20 mouse cellular contexts compared by ENCODE assay signal in genomic region chr1:35362836-35363235, GRCm38 (mm10).
A peak's percentile ranks its signal among the peaks of the same experiment; 100 is the strongest.
DNase-seq lines count a peak whose midpoint lies in the region; ATAC-seq lines count a peak whose summit lies in the region.
"Had no signal": no experiment of that assay in that cellular context is flagged by ENCODE, and none has a peak within 500 bp of the region (broad histone marks: within the 10 kb centered on the region; RNA-seq: fewer than 3 reads in every experiment).

No protein-coding gene starts in this region.

- no peak overlapping the region for H3K9ac ChIP-seq in forebrain, embryonic 14.5 days (ENCODE audit: low read length)
- H3K9ac ChIP-seq in forebrain, embryonic 15.5 days (replicated peaks): no peak overlapping the region
- H3K9ac ChIP-seq in liver, embryonic 11.5 days (ENCODE audit: low read depth, low read length): no peak overlapping the region
- H3K9ac ChIP-seq: embryonic facial prominence, embryonic 12.5 days; heart, embryonic 13.5 days; hindbrain, embryonic 12.5 days; intestine, embryonic 15.5 days; limb, embryonic 12.5 days; liver, embryonic 15.5 days; stomach, embryonic 15.5 days had no signal

- no peak overlapping the region for H3K4me2 ChIP-seq in forebrain, embryonic 14.5 days (ENCODE audit: low read length)
- H3K4me2 ChIP-seq in forebrain, embryonic 15.5 days (replicated peaks): no peak overlapping the region
- H3K4me2 ChIP-seq in liver, embryonic 11.5 days: no peak overlapping the region
- H3K4me2 ChIP-seq: embryonic facial prominence, embryonic 12.5 days; heart, embryonic 13.5 days; hindbrain, embryonic 12.5 days; intestine, embryonic 15.5 days; limb, embryonic 12.5 days; liver, embryonic 15.5 days; stomach, embryonic 15.5 days had no signal

- H3K36me3 ChIP-seq in forebrain, embryonic 14.5 days (ENCODE audit: control insufficient read depth, insufficient read depth, low read length): no peaks in the 10 kb centered on the region
- no peaks in the 10 kb centered on the region for H3K36me3 ChIP-seq in forebrain, embryonic 15.5 days
- no peaks in the 10 kb centered on the region for H3K36me3 ChIP-seq in liver, embryonic 11.5 days (ENCODE audit: control insufficient read depth, insufficient read depth, low read length)
- H3K36me3 ChIP-seq: embryonic facial prominence, embryonic 12.5 days; heart, embryonic 13.5 days; hindbrain, embryonic 12.5 days; intestine, embryonic 15.5 days; limb, embryonic 12.5 days; liver, embryonic 15.5 days; stomach, embryonic 15.5 days had no signal

- H3K9me3 ChIP-seq in forebrain, embryonic 14.5 days (replicated peaks; ENCODE audit: control insufficient read depth, low read length): no peaks in the 10 kb centered on the region
- H3K9me3 ChIP-seq in forebrain, embryonic 15.5 days: no peaks in the 10 kb centered on the region
- H3K9me3 ChIP-seq in liver, embryonic 11.5 days (ENCODE audit: control insufficient read depth, low read length): no peaks in the 10 kb centered on the region
- H3K9me3 ChIP-seq: embryonic facial prominence, embryonic 12.5 days; heart, embryonic 13.5 days; hindbrain, embryonic 12.5 days; intestine, embryonic 15.5 days; limb, embryonic 12.5 days; liver, embryonic 15.5 days; stomach, embryonic 15.5 days had no signal

- H3K4me1 ChIP-seq in forebrain, embryonic 14.5 days (ENCODE audit: control insufficient read depth, insufficient read depth, low read length): no peaks in the 10 kb centered on the region
- no peaks in the 10 kb centered on the region for H3K4me1 ChIP-seq in forebrain, embryonic 15.5 days
- H3K4me1 ChIP-seq in liver, embryonic 11.5 days (replicated peaks; ENCODE audit: control insufficient read depth, insufficient read depth, low read length): no peaks in the 10 kb centered on the region
- H3K4me1 ChIP-seq: embryonic facial prominence, embryonic 12.5 days; heart, embryonic 13.5 days; hindbrain, embryonic 12.5 days; intestine, embryonic 15.5 days; limb, embryonic 12.5 days; liver, embryonic 15.5 days; stomach, embryonic 15.5 days had no signal

- no peak overlapping the region for H3K4me3 ChIP-seq in forebrain, embryonic 14.5 days (ENCODE audit: low read depth, low read length)
- no peak overlapping the region for H3K4me3 ChIP-seq in forebrain, embryonic 15.5 days
- H3K4me3 ChIP-seq in liver, embryonic 11.5 days (ENCODE audit: low read depth, low read length): no peak overlapping the region
- H3K4me3 ChIP-seq: embryonic facial prominence, embryonic 12.5 days; heart, embryonic 13.5 days; hindbrain, embryonic 12.5 days; intestine, embryonic 15.5 days; limb, embryonic 12.5 days; liver, embryonic 15.5 days; stomach, embryonic 15.5 days had no signal

- H3K27ac ChIP-seq in forebrain, embryonic 14.5 days (ENCODE audit: low read depth, low read length): no peak overlapping the region
- H3K27ac ChIP-seq in forebrain, embryonic 15.5 days (replicated peaks): no peak overlapping the region
- no peak overlapping the region for H3K27ac ChIP-seq in liver, embryonic 11.5 days (ENCODE audit: low read depth, low read length)
- H3K27ac ChIP-seq: embryonic facial prominence, embryonic 12.5 days; heart, embryonic 13.5 days; hindbrain, embryonic 12.5 days; intestine, embryonic 15.5 days; limb, embryonic 12.5 days; liver, embryonic 15.5 days; stomach, embryonic 15.5 days had no signal

- DNase-seq in forebrain, embryonic 14.5 days (ENCODE audit: low spot score): peak; percentile 8
- peak; percentile 13 to 18 for DNase-seq in heart, adult 9 months (ENCODE audit: low spot score in 2 of 2)
- DNase-seq in heart, postnatal 4 days: no peak
- peak; percentile 19 for DNase-seq in right cerebral cortex, postnatal 14 days
- no peak for DNase-seq in right cerebral cortex, adult 18-20 months
- no peak for DNase-seq in liver, embryonic 11.5 days (ENCODE audit: low spot score)
- DNase-seq in urinary bladder, postnatal 4 days (ENCODE audit: low spot score in 2 of 2): no peak
- DNase-seq: adrenal gland, postnatal 25 days; midbrain, embryonic 14.5 days; spleen, adult 18-20 months; thymus, postnatal 14 days had no signal

- ATAC-seq in forebrain, embryonic 14.5 days: no peak
- ATAC-seq in forebrain, embryonic 15.5 days (replicated peaks): no peak
- ATAC-seq in liver, embryonic 11.5 days (replicated peaks; ENCODE audit: low FRiP score): no peak
- ATAC-seq: activated CD4-positive, CD25-positive, alpha-beta regulatory T cell, adult 4 months; intestine, embryonic 15.5 days had no signal

- H3K27me3 ChIP-seq in forebrain, embryonic 14.5 days (replicated peaks; ENCODE audit: control insufficient read depth, insufficient read depth, low read length): no peaks in the 10 kb centered on the region
- no peaks in the 10 kb centered on the region for H3K27me3 ChIP-seq in forebrain, embryonic 15.5 days
- no peaks in the 10 kb centered on the region for H3K27me3 ChIP-seq in liver, embryonic 11.5 days (replicated peaks; ENCODE audit: control insufficient read depth, insufficient read depth, low read length)
- H3K27me3 ChIP-seq: embryonic facial prominence, embryonic 12.5 days; heart, embryonic 13.5 days; hindbrain, embryonic 12.5 days; intestine, embryonic 15.5 days; limb, embryonic 12.5 days; liver, embryonic 15.5 days; stomach, embryonic 15.5 days had no signal

- WGBS in forebrain, embryonic 14.5 days: 64% methylated on average over 3 of the region's 3 CpGs
- 59% methylated on average over 3 of the region's 3 CpGs for WGBS in forebrain, embryonic 15.5 days
- 67% methylated on average over 3 of the region's 3 CpGs for WGBS in liver, embryonic 11.5 days

Comparison
In these comparisons a context has a peak if more than half of its experiments do, and no peak if none do; other contexts are left out.
1. DNase-seq: peak in forebrain, embryonic 14.5 days (single experiment), heart, adult 9 months (2 of 2) and right cerebral cortex, postnatal 14 days (single experiment); none in heart, postnatal 4 days (single experiment), right cerebral cortex, adult 18-20 months (single experiment), liver, embryonic 11.5 days (single experiment) and urinary bladder, postnatal 4 days (0 of 2).